Mouse (Mus musculus) hindbrain, embryonic 15.5 days (tissue): ENCODE data around the gene Cox7b2. TPM values are rescaled to one million over a fixed set of nuclear protein-coding genes. Genes with fewer than 3 reads are reported as not detected.
A peak's percentile ranks its signal among the peaks of the same experiment; 100 is the strongest.
"Not testable (repeated sequence)": the region's sequence is repeated elsewhere in the genome, so short reads cannot be mapped to it uniquely, and the experiment has no call there.

Experiments
- ATAC-seq: fragments of 200-750 bp; cut with Nextera tagmentation; 2 replicates; pipeline ENCODE4 v1.8.0; 2017; ENCODE audit warnings: low read depth, moderate number of reproducible peaks, moderate TSS enrichment; ENCODE audit not compliant: low FRiP score
- H3K27ac ChIP-seq: fragments of 300-500 bp; sonication (generic); replicated peaks from 2 replicates; pipeline ENCODE4 v1.5.1; 2015; ENCODE audit warnings: mild to moderate bottlenecking, inconsistent platforms
- H3K27me3 ChIP-seq: fragments of 300-500 bp; sonication (generic); 2 replicates; pipeline ENCODE4 v1.6.1; 2015; ENCODE audit warnings: control low read depth, inconsistent platforms
- H3K36me3 ChIP-seq: fragments of 300-500 bp; sonication (generic); 2 replicates; pipeline ENCODE4 v1.6.1; 2015; ENCODE audit warnings: control low read depth, inconsistent platforms
- H3K4me1 ChIP-seq: fragments of 300-500 bp; sonication (generic); replicated peaks from 2 replicates; pipeline ENCODE4 v1.6.1; 2015; ENCODE audit warnings: control low read depth, inconsistent platforms
- H3K4me2 ChIP-seq: fragments of 300-500 bp; sonication (generic); 2 replicates; pipeline ENCODE4 v1.6.1; 2015; ENCODE audit warnings: moderate library complexity, mild to moderate bottlenecking, inconsistent platforms
- H3K4me3 ChIP-seq: fragments of 300-500 bp; sonication (generic); 2 replicates; pipeline ENCODE4 v1.5.1; 2015; ENCODE audit warnings: mild to moderate bottlenecking, inconsistent platforms
- H3K9ac ChIP-seq: fragments of 300-500 bp; sonication (generic); 2 replicates; pipeline ENCODE4 v1.6.1; 2015; ENCODE audit warnings: inconsistent platforms
- H3K9me3 ChIP-seq: fragments of 300-500 bp; sonication (generic); 2 replicates; pipeline ENCODE4 v1.6.1; 2016; ENCODE audit warnings: control low read depth, inconsistent platforms
- WGBS: fragments of 180-500 bp; shearing (Covaris S2); methylation state at CpG from one replicate; pipeline ENCODE4 v1.1.7; 2015; 5-methylcytosine and 5-hydroxymethylcytosine counted together
- polyA plus RNA-seq: library from polyadenylated mRNA; unstranded; fragments of >200 nt; fragmentation: Nextera tagmentation; extraction: Ambion mirVana; gene quantifications from 2 replicates; pipeline ENCODE4 v1.2.1, GENCODE M21; 2015

Cox7b2 gene
- 0.41 and 1.1 TPM in 2 replicates for polyA plus RNA-seq

GRCm38 (mm10) chr5:71548079-71548478, at the start of gene Cox7b2:
Gene Cox7b2, minus strand, starts transcription at chr5:71548205.
- no peaks in the 10 kb centered on the region for H3K27me3 ChIP-seq
- no peaks in the 10 kb centered on the region for H3K36me3 ChIP-seq
- H3K4me1 ChIP-seq = no peaks in the 10 kb centered on the region
- H3K9ac ChIP-seq = no peak within 1 kb of the TSS
- H3K4me2 ChIP-seq = no peak within 1 kb of the TSS
- ATAC-seq = no peak
- WGBS = 97% methylated on average over 10 of the region's 10 CpGs
- H3K9me3 ChIP-seq = no peaks in the 10 kb centered on the region
- H3K4me3 ChIP-seq = no peak within 1 kb of the TSS
- H3K27ac ChIP-seq = no peak within 1 kb of the TSS

GRCm38 (mm10) chr5:71595321-71595720, 47.3 kb upstream of the Cox7b2 start:
- no peak overlapping the region for H3K9ac ChIP-seq
- no peak overlapping the region for H3K27ac ChIP-seq
- no peaks in the 10 kb centered on the region for H3K36me3 ChIP-seq
- H3K9me3 ChIP-seq = no peaks in the 10 kb centered on the region
- no peak for ATAC-seq
- H3K4me1 ChIP-seq = no peaks in the 10 kb centered on the region
- 72% methylated on average over 2 of the region's 2 CpGs for WGBS
- H3K27me3 ChIP-seq = no peaks in the 10 kb centered on the region
- H3K4me3 ChIP-seq = no peak overlapping the region
- H3K4me2 ChIP-seq = no peak overlapping the region

- Histone ChIP-seq H3K27me3 (no peaks in the 10 kb centered on the region), H3K27ac (no peak overlapping the region), H3K4me2 (no peak overlapping the region), H3K9me3 (no peaks in the 10 kb centered on the region), H3K4me1 (no peaks in the 10 kb centered on the region), H3K9ac (no peak overlapping the region), H3K36me3 (no peaks in the 10 kb centered on the region), H3K4me3 (no peak overlapping the region)
- ATAC-seq = no peak
- 85% methylated on average over 2 of the region's 2 CpGs for WGBS
These were observed 45.8 kb upstream of the Cox7b2 start for GRCm38 (mm10) chr5:71593745-71594255.

- Histone ChIP-seq H3K4me2 (no peak overlapping the region), H3K4me1 (no peaks in the 10 kb centered on the region), H3K9me3 (no peaks in the 10 kb centered on the region; the same call in 1 of the 2 replicates), H3K27ac (no peak overlapping the region), H3K9ac (no peak overlapping the region), H3K36me3 (no peaks in the 10 kb centered on the region), H3K4me3 (no peak overlapping the region), H3K27me3 (no peaks in the 10 kb centered on the region)
- WGBS = 81% methylated on average over 9 of the region's 9 CpGs
- ATAC-seq = no peak
These were observed 23.7 kb upstream of the Cox7b2 start for GRCm38 (mm10) chr5:71571646-71572237.

- H3K4me3 ChIP-seq = no peak overlapping the region
- H3K9me3 ChIP-seq = no peaks in the 10 kb centered on the region
- no peak for ATAC-seq
These were observed 2.5 kb downstream of the Cox7b2 start for GRCm38 (mm10) chr5:71545554-71545953.

GRCm38 (mm10) chr5:71525486-71525885, 22.5 kb downstream of the Cox7b2 start:
- not testable (repeated sequence) for H3K4me2 ChIP-seq, H3K9me3 ChIP-seq, ATAC-seq, H3K4me3 ChIP-seq, H3K9ac ChIP-seq, H3K27me3 ChIP-seq, H3K27ac ChIP-seq, H3K4me1 ChIP-seq, H3K36me3 ChIP-seq
- WGBS = 71% methylated on average over 10 of the region's 15 CpGs

More at GRCm38 (mm10) chr5:71545554-71545953, 2.5 kb downstream of the Cox7b2 start:
- Histone ChIP-seq H3K27me3 (no peaks in the 10 kb centered on the region), H3K36me3 (no peaks in the 10 kb centered on the region), H3K4me1 (no peaks in the 10 kb centered on the region), H3K4me2 (no peak overlapping the region), H3K9ac (no peak overlapping the region), H3K27ac (no peak overlapping the region)

- no peak overlapping the region for H3K9ac ChIP-seq
- H3K27ac ChIP-seq = no peak overlapping the region
- ATAC-seq = peak; percentile 27; the same call in 1 of the 2 replicates
- no peaks in the 10 kb centered on the region for H3K36me3 ChIP-seq
- H3K9me3 ChIP-seq = no peaks in the 10 kb centered on the region
- no peaks in the 10 kb centered on the region for H3K4me1 ChIP-seq
- WGBS = 25% methylated on average over 6 of the region's 6 CpGs
- H3K27me3 ChIP-seq = no peaks in the 10 kb centered on the region
- no peak overlapping the region for H3K4me3 ChIP-seq
- no peak overlapping the region for H3K4me2 ChIP-seq
These were observed 45.8 kb downstream of the Cox7b2 start for GRCm38 (mm10) chr5:71502058-71502678.

- Histone ChIP-seq H3K27me3 (no peaks in the 10 kb centered on the region), H3K9me3 (no peaks in the 10 kb centered on the region), H3K4me1 (no peaks in the 10 kb centered on the region), H3K36me3 (no peaks in the 10 kb centered on the region), H3K4me2 (no peak overlapping the region), H3K4me3 (no peak overlapping the region), H3K27ac (no peak overlapping the region), H3K9ac (no peak overlapping the region)
- ATAC-seq = no peak
- 58% methylated on average over 5 of the region's 5 CpGs for WGBS
These were observed 52.4 kb downstream of the Cox7b2 start for GRCm38 (mm10) chr5:71495621-71496020.

GRCm38 (mm10) chr5:71456957-71457356, 91.0 kb downstream of the Cox7b2 start:
- H3K9me3 ChIP-seq = no peaks in the 10 kb centered on the region
- no peak overlapping the region for H3K4me3 ChIP-seq
- no peak overlapping the region for H3K9ac ChIP-seq
- no peak overlapping the region for H3K27ac ChIP-seq
- no peaks in the 10 kb centered on the region for H3K36me3 ChIP-seq
- no peaks in the 10 kb centered on the region for H3K27me3 ChIP-seq
- no peaks in the 10 kb centered on the region for H3K4me1 ChIP-seq
- no peak overlapping the region for H3K4me2 ChIP-seq
- no peak for ATAC-seq
- 60% methylated on average over 3 of the region's 3 CpGs for WGBS

GRCm38 (mm10) chr5:71440174-71440573, 107.8 kb downstream of the Cox7b2 start:
- 48% methylated on average over 6 of the region's 6 CpGs for WGBS
- Histone ChIP-seq H3K36me3 (no peaks in the 10 kb centered on the region), H3K4me3 (no peak overlapping the region), H3K27me3 (no peaks in the 10 kb centered on the region), H3K9ac (no peak overlapping the region), H3K27ac (no peak overlapping the region), H3K4me2 (no peak overlapping the region), H3K9me3 (no peaks in the 10 kb centered on the region), H3K4me1 (no peaks in the 10 kb centered on the region)
- ATAC-seq = no peak
